In genomic region chr11:44330851-44331773, GRCm38 (mm10) we compare ENCODE assay signal across 8 mouse cellular contexts.
DNase-seq lines count a peak whose midpoint lies in the region; ATAC-seq and TF ChIP-seq lines count a peak whose summit lies in the region.
"Had no signal": no experiment of that assay in that cellular context is flagged by ENCODE, and none has a peak within 500 bp of the region (broad histone marks: within the 10 kb centered on the region; RNA-seq: fewer than 3 reads in every experiment).

No protein-coding gene starts in this region.

- no peak for ATAC-seq in G1E (ENCODE audit: extremely low read depth, insufficient number of reproducible peaks, low FRiP score, poor library complexity, severe bottlenecking)

- DNase-seq in G1E (ENCODE audit: low spot score): peak; percentile 32
- DNase-seq in adrenal gland, postnatal 10 days: peak; percentile 79
- DNase-seq in embryo, embryonic 11.5 days (ENCODE audit: low read depth, low spot score): peak; percentile 66
- peak; percentile 81 for DNase-seq in heart, postnatal 4 days
- peak; percentile 79 for DNase-seq in layer of hippocampus, adult 11-12 months (ENCODE audit: low spot score)
- DNase-seq in lung, postnatal 14 days: peak; percentile 76
- peak; percentile 75 to 84 for DNase-seq in right cerebral cortex, adult 2 months (ENCODE audit: low spot score in 2 of 2)

- TF ChIP-seq CTCF in G1E (IDR thresholded peaks at IDR 0.05; ENCODE audit: low read depth, low read length): peak; percentile 16; the same call in 1 of the 2 replicates

- H3K4me1 ChIP-seq in G1E (ENCODE audit: insufficient read depth, low read depth, low read length): no peaks in the 10 kb centered on the region
- H3K4me1 ChIP-seq: limb, embryonic 12.5 days had no signal

- no peaks in the 10 kb centered on the region for H3K36me3 ChIP-seq in G1E (replicated peaks)
- H3K36me3 ChIP-seq: limb, embryonic 12.5 days had no signal

- no peak overlapping the region for H3K4me3 ChIP-seq in G1E (ENCODE audit: low read depth, low read length)
- H3K4me3 ChIP-seq: limb, embryonic 12.5 days had no signal

- H3K27me3 ChIP-seq in G1E (ENCODE audit: insufficient read depth, low read length): no peaks in the 10 kb centered on the region

- H3K9me3 ChIP-seq in G1E (replicated peaks): no peaks in the 10 kb centered on the region
- H3K9me3 ChIP-seq: limb, embryonic 12.5 days had no signal
